Mouse (Mus musculus): Measurements from ENCODE around the gene Gp9. TPM values are rescaled to one million over a fixed set of nuclear protein-coding genes. Genes with fewer than 3 reads are reported as not detected.
A peak's percentile ranks its signal among the peaks of the same experiment; 100 is the strongest.

The Gp9 gene
- polyA plus RNA-seq, 1 experiment from 2014 or later: 0.50 TPM

DNA sequence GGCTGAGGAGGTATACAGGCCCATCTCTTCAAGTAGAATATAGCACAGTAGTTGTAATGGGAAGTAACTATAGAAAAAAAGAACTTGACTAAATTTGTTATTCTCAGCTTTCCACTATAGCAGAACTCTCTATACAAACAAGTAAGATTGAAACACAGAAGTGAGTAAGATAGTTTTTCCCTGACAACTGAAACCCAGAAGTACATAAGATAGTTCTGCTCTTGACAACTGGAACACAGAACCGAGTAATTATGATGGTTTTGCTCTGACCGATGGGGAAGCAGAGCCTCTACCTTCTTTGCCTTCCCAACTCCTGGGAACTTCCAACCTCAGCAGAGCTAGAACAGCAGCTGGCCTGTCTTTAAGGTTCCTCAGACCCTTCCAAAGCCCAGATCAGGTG, 31.3 kb downstream of the Gp9 start:
- no peaks in the 10 kb centered on the region for H3K9me3 ChIP-seq (replicated peaks; ENCODE audit: control insufficient read depth, low read length, poor library complexity, severe bottlenecking)
- peaks cover 13% of the 10 kb centered on the region for H3K4me1 ChIP-seq (ENCODE audit: control insufficient read depth, insufficient read depth, low read length)
- no peak overlapping the region for H3K4me2 ChIP-seq (ENCODE audit: low read length)
- 96% methylated on average over 2 of the region's 2 CpGs for WGBS
- no peak overlapping the region for H3K4me3 ChIP-seq (ENCODE audit: low read depth, low read length)
- no peak overlapping the region for H3K9ac ChIP-seq (ENCODE audit: low read depth, low read length)
- no peak overlapping the region for H3K27ac ChIP-seq (ENCODE audit: low read length)
- no peak for ATAC-seq
- no peaks in the 10 kb centered on the region for H3K27me3 ChIP-seq (ENCODE audit: control insufficient read depth, insufficient read depth, low read depth, low read length)
- no peaks in the 10 kb centered on the region for H3K36me3 ChIP-seq (ENCODE audit: control insufficient read depth, insufficient read depth, low read length)

DNA sequence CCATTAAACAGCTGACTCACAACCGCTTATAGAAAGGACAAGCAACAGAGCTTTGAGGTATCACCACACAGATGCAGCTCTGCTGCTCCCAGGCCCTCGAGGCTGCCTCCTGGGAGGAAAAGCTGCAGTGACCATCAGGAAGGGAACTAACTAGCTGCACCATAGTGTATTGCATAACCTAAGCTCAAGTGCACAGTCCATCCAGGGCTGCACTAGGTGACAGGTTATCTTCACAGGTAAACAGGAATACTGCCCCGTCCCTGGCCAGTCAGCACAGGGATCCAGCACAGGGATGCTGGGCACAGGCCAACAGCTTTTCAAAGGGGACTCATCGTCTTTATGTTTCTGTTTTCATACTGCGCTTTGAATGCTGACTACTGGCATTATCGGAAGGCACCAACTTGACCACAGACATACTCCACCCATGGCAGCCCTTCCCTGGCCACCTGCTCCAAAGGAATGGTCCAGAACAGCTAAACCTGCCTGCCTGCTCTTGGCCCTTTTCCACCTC, 31.8 kb downstream of the Gp9 start:
- Histone ChIP-seq H3K4me2 (ENCODE audit: low read length) (no peak overlapping the region; the same call in 1 of the 2 replicates), H3K9ac (ENCODE audit: low read depth, low read length) (no peak overlapping the region), H3K36me3 (ENCODE audit: control insufficient read depth, insufficient read depth, low read length) (no peaks in the 10 kb centered on the region), H3K27me3 (ENCODE audit: control insufficient read depth, insufficient read depth, low read depth, low read length) (no peaks in the 10 kb centered on the region), H3K4me3 (ENCODE audit: low read depth, low read length) (no peak overlapping the region), H3K9me3 (replicated peaks; ENCODE audit: control insufficient read depth, low read length, poor library complexity, severe bottlenecking) (no peaks in the 10 kb centered on the region), H3K27ac (ENCODE audit: low read length) (no peak overlapping the region), H3K4me1 (ENCODE audit: control insufficient read depth, insufficient read depth, low read length) (peaks cover 13% of the 10 kb centered on the region)
- WGBS: 89% methylated on average over 6 of the region's 6 CpGs
- ATAC-seq: no peak

DNA sequence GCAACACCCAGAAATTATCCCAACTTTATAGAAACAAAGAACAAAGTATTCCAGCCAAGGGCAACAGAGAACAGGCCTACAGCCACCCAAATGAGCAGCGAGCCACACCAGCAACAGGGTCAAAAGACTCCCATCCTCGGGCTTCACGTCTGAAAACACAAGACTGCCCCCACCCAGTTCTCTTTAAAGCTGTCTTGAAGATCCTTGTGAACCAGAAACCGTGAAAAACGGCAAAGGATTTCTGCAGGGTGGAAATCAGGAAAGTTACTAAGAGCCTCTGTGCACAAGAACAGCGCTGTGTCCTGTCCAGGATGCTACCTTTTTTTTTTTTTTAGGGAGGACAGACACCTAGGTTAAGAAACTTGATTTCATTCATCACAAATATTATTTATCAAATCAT, 32.4 kb downstream of the Gp9 start:
- Histone ChIP-seq H3K36me3 (ENCODE audit: control insufficient read depth, insufficient read depth, low read length) (no peaks in the 10 kb centered on the region), H3K9ac (ENCODE audit: low read depth, low read length) (no peak overlapping the region)

DNA sequence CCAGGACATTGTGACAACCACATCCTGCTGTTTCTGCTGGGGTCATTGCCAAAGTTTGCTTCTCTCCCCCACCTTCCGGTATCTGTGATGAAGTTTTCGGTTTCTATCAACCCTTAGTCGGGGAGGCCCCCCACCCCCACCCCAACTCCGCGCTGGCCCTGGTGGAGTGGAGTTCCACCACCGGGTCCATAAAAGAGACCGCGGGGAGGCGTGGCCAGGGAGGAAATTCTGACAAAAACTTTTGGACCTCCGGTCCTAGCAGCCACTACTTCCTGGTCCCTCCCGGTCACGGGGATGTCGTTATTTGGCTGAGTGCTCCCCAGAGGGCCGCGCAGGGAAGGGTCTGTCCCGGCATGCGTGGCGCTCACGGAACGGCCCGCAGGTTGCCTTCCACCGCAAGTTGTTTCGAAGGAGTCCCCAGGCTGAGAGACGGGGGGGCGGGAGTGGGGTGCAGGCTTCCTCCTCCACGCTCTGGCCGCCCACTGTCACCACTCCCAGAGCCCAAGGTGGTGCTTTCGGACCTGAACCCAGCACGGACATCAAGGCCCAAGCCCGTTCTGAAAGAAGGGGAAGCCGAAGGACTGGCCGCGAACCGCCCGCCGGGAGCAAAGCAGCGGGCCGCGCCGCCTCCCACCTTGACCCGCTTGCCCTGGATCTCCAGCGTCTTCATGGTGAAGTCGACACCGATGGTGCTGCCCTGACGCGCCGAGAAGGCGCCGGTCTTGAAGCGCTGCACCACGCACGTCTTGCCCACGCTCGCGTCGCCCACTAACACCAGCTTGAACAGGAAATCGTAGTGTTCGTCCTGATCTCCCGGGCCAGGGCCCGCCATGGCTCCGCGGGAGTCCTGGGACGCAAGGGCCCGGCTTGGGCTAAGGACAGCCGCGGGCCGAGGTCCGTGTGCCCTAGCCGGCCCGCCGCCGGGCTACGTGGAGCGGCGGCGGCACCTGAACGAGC, 33.1 kb downstream of the Gp9 start:
- no peaks in the 10 kb centered on the region for H3K9me3 ChIP-seq (replicated peaks; ENCODE audit: control insufficient read depth, low read length, poor library complexity, severe bottlenecking)
- peak; percentile 69 for ATAC-seq
- H3K4me1 ChIP-seq (ENCODE audit: control insufficient read depth, insufficient read depth, low read length): peaks cover 13% of the 10 kb centered on the region
- peak overlapping the region; percentile 93 for H3K4me2 ChIP-seq (ENCODE audit: low read length)
- H3K27ac ChIP-seq (ENCODE audit: low read length): peak overlapping the region; percentile 61
- no peaks in the 10 kb centered on the region for H3K27me3 ChIP-seq (ENCODE audit: control insufficient read depth, insufficient read depth, low read depth, low read length)
- 1% methylated on average over 73 of the region's 77 CpGs for WGBS
- H3K9ac ChIP-seq (ENCODE audit: low read depth, low read length): peak overlapping the region; percentile 82
- peak overlapping the region; percentile 72 for H3K4me3 ChIP-seq (ENCODE audit: low read depth, low read length)
- H3K36me3 ChIP-seq (ENCODE audit: control insufficient read depth, insufficient read depth, low read length): no peaks in the 10 kb centered on the region

More for the DNA sequence above, 32.4 kb downstream of the Gp9 start:
- ATAC-seq: no peak
- Histone ChIP-seq H3K4me1 (ENCODE audit: control insufficient read depth, insufficient read depth, low read length) (peaks cover 13% of the 10 kb centered on the region), H3K27ac (ENCODE audit: low read length) (no peak overlapping the region), H3K27me3 (ENCODE audit: control insufficient read depth, insufficient read depth, low read depth, low read length) (no peaks in the 10 kb centered on the region), H3K4me3 (ENCODE audit: low read depth, low read length) (peak overlapping the region; percentile 72), H3K4me2 (ENCODE audit: low read length) (peak overlapping the region; percentile 93), H3K9me3 (replicated peaks; ENCODE audit: control insufficient read depth, low read length, poor library complexity, severe bottlenecking) (no peaks in the 10 kb centered on the region)
- 36% methylated on average over 6 of the region's 6 CpGs for WGBS

DNA sequence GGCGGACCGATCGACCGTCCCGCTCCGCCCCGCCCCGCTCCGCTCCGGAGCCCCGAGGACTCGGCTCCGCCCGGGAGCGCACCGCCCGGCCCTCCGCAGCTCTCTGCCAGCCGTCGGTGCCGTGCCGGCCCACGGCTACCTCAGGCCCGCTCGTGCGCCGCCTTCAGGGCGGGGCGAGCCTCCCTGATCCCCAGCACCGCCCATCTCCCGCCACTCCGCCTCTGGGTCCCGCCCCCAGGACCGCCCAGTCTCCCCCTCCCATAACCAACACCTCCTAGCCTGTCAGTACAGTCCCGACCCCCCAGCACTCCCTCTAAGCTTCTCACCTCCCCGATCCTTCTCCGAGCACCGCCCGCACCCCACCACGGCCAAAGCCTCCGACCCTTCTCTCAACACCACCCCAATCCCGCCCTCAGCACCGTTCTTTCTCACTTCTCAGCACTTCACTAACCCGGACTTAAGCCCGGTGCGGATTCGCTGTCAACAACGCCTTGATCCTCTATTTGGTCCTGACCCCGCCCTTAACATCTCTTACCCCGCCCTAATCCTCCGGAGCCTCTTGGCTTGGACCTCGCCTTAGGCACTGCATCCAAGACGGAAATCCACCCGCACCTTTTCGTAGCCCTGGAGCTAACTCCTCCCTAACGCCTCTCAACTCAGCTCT, 33.9 kb downstream of the Gp9 start, which contains the start of gene Rab43:
Rab43 (minus strand) TSS at position 490 of the 664 bp plus-strand sequence.
- H3K36me3 ChIP-seq (ENCODE audit: control insufficient read depth, insufficient read depth, low read length): peaks cover 4% of the 10 kb centered on the region
- ATAC-seq: peak; percentile 98
- no peaks in the 10 kb centered on the region for H3K9me3 ChIP-seq (replicated peaks; ENCODE audit: control insufficient read depth, low read length, poor library complexity, severe bottlenecking)
- peaks cover 13% of the 10 kb centered on the region for H3K4me1 ChIP-seq (ENCODE audit: control insufficient read depth, insufficient read depth, low read length)
- peak within 1 kb of the TSS; percentile 72 for H3K4me3 ChIP-seq (ENCODE audit: low read depth, low read length)
- peak within 1 kb of the TSS; percentile 93 for H3K4me2 ChIP-seq (ENCODE audit: low read length)
- H3K27me3 ChIP-seq (ENCODE audit: control insufficient read depth, insufficient read depth, low read depth, low read length): no peaks in the 10 kb centered on the region
- peak within 1 kb of the TSS; percentile 61 for H3K27ac ChIP-seq (ENCODE audit: low read length)
- H3K9ac ChIP-seq (ENCODE audit: low read depth, low read length): peak within 1 kb of the TSS; percentile 82
- WGBS: under 1% methylated on average over 50 of the region's 56 CpGs

DNA sequence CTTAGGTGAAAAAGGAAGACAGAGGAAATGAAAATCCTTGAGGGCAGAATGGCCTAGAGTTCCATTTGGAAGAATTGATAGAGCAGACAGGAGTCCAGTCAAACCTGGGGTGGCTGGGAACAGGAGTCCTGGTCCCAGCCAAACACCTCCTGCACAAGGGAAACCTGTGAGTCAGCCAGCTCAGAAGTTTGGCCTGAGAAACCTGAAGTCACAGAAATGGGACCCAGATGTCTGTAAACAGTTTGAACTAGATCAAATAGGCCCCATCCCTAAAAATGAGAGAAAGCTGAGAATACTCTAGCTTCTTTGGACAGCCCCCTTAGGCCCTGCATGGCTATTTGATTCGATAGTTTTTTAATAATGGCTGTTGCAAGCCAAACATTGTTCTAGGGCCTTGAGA, 34.8 kb downstream of the Gp9 start:
- Histone ChIP-seq H3K4me2 (ENCODE audit: low read length) (no peak overlapping the region; the same call in 1 of the 2 replicates), H3K27ac (ENCODE audit: low read length) (no peak overlapping the region), H3K9me3 (replicated peaks; ENCODE audit: control insufficient read depth, low read length, poor library complexity, severe bottlenecking) (no peaks in the 10 kb centered on the region), H3K36me3 (ENCODE audit: control insufficient read depth, insufficient read depth, low read length) (peaks cover 11% of the 10 kb centered on the region), H3K4me3 (ENCODE audit: low read depth, low read length) (no peak overlapping the region), H3K27me3 (ENCODE audit: control insufficient read depth, insufficient read depth, low read depth, low read length) (no peaks in the 10 kb centered on the region), H3K9ac (ENCODE audit: low read depth, low read length) (no peak overlapping the region; the same call in 1 of the 2 replicates), H3K4me1 (ENCODE audit: control insufficient read depth, insufficient read depth, low read length) (peaks cover 13% of the 10 kb centered on the region)
- ATAC-seq: no peak
- WGBS: 81% methylated on average over 1 of the region's 1 CpGs

DNA sequence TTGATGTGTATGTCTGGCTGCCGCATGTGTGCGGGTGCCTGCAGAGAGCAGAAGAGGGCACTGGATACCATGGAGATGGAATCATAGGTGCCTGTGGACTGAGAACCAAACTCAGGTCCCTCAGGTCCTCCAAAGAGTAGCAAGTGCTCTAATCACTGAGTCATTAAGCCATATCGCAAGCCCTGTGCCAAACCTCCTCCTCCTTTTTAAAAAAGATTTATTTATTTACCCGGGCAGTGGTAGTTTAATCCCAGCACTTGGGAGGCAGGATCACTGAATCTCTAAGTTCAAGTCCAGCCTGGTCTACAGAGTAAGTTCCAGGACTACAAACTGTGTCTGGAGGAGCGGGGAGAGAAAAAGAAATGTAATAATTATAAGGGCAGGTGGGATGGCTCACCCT, 36.6 kb downstream of the Gp9 start:
- WGBS: 93% methylated on average over 5 of the region's 5 CpGs
- H3K9me3 ChIP-seq (replicated peaks; ENCODE audit: control insufficient read depth, low read length, poor library complexity, severe bottlenecking): no peaks in the 10 kb centered on the region
- H3K9ac ChIP-seq (ENCODE audit: low read depth, low read length): no peak overlapping the region
- no peak overlapping the region for H3K27ac ChIP-seq (ENCODE audit: low read length)
- H3K27me3 ChIP-seq (ENCODE audit: control insufficient read depth, insufficient read depth, low read depth, low read length): no peaks in the 10 kb centered on the region
- H3K4me3 ChIP-seq (ENCODE audit: low read depth, low read length): no peak overlapping the region
- H3K36me3 ChIP-seq (ENCODE audit: control insufficient read depth, insufficient read depth, low read length): peaks cover 27% of the 10 kb centered on the region
- H3K4me2 ChIP-seq (ENCODE audit: low read length): no peak overlapping the region
- peaks cover 13% of the 10 kb centered on the region for H3K4me1 ChIP-seq (ENCODE audit: control insufficient read depth, insufficient read depth, low read length)
- no peak for ATAC-seq

DNA sequence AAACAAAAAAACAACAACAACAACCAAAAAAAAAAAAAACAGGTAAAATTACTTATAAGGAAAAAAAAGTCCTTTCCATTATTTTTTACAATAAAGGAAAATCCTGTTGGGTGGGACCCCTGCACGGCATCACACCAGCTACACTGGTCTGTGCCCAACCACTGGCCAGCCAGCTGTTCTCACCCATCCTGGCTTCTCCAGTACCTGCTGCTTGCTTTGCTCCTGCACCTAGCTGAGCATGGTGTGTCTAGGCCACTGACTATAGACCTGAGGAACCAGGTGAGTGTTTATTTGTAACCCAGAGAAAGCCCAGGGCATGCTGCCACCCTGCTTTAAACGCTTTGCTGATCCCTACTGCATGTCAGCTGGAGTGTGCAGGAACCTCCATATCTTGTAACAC, 42.5 kb downstream of the Gp9 start:
- no peak for ATAC-seq
- Histone ChIP-seq H3K4me3 (ENCODE audit: low read depth, low read length) (no peak overlapping the region), H3K36me3 (ENCODE audit: control insufficient read depth, insufficient read depth, low read length) (peaks cover 52% of the 10 kb centered on the region), H3K27ac (ENCODE audit: low read length) (no peak overlapping the region), H3K9me3 (replicated peaks; ENCODE audit: control insufficient read depth, low read length, poor library complexity, severe bottlenecking) (no peaks in the 10 kb centered on the region), H3K9ac (ENCODE audit: low read depth, low read length) (no peak overlapping the region), H3K27me3 (ENCODE audit: control insufficient read depth, insufficient read depth, low read depth, low read length) (no peaks in the 10 kb centered on the region), H3K4me2 (ENCODE audit: low read length) (no peak overlapping the region), H3K4me1 (ENCODE audit: control insufficient read depth, insufficient read depth, low read length) (no peaks in the 10 kb centered on the region)
- WGBS: 98% methylated on average over 2 of the region's 2 CpGs

Measured in midbrain, embryonic 16.5 days (tissue).